Mouse (Mus musculus): ENCODE results near the gene Gfpt1. TPM values are rescaled to one million over a fixed set of nuclear protein-coding genes. Genes with fewer than 3 reads are reported as not detected.
"Not testable (repeated sequence)": the region's sequence is repeated elsewhere in the genome, so short reads cannot be mapped to it uniquely, and the experiment has no call there.

The Gfpt1 gene
- polyA plus RNA-seq, 1 experiment from 2014 or later, result 16.9 TPM

DNA sequence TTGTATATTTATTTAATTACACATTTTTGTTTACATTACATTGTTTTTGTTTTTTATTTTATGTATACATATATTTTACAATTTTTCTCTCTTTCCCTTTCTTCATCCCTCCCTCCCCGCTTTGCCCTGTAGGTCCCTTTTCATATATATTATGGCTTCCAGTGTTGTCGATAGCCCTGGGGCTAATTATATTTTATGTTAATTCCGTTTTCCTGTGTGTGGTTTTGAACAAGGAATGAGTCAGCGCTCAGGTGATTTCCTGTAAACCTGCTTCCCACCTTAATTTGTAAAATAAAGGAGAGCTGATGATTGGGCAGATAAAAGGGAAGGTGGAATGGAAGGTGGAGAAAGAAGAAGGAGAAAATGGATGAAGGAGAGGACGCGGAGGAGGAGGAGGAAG, 33.8 kb upstream of the Gfpt1 start, which contains the start of gene Nfu1:
TSS of gene Nfu1 (plus strand) at position 350 of the 400 bp plus-strand sequence.
- Histone ChIP-seq H3K27ac (ENCODE audit: low read depth, low read length) (0 out of 2 replicates have a peak within 1 kb of the TSS, but pooled peaks have one; percentile 17), H3K9ac (ENCODE audit: low read depth, low read length) (peak within 1 kb of the TSS; percentile 85), H3K36me3 (ENCODE audit: control insufficient read depth, insufficient read depth, low read length) (no peaks in the 10 kb centered on the region), H3K9me3 (ENCODE audit: control insufficient read depth, low read length) (no peaks in the 10 kb centered on the region), H3K4me3 (ENCODE audit: low read depth, low read length) (peak within 1 kb of the TSS; percentile 59), H3K4me1 (replicated peaks; ENCODE audit: control insufficient read depth, insufficient read depth, low read length) (no peaks in the 10 kb centered on the region), H3K27me3 (ENCODE audit: control insufficient read depth, insufficient read depth, low read length) (no peaks in the 10 kb centered on the region), H3K4me2 (replicated peaks; ENCODE audit: low read depth, low read length) (peak within 1 kb of the TSS; percentile 52)
- DNase-seq (ENCODE audit: low spot score), result no peak
- 82% methylated on average over 6 of the region's 6 CpGs for WGBS
- ATAC-seq (ENCODE audit: low FRiP score), result no peak

DNA sequence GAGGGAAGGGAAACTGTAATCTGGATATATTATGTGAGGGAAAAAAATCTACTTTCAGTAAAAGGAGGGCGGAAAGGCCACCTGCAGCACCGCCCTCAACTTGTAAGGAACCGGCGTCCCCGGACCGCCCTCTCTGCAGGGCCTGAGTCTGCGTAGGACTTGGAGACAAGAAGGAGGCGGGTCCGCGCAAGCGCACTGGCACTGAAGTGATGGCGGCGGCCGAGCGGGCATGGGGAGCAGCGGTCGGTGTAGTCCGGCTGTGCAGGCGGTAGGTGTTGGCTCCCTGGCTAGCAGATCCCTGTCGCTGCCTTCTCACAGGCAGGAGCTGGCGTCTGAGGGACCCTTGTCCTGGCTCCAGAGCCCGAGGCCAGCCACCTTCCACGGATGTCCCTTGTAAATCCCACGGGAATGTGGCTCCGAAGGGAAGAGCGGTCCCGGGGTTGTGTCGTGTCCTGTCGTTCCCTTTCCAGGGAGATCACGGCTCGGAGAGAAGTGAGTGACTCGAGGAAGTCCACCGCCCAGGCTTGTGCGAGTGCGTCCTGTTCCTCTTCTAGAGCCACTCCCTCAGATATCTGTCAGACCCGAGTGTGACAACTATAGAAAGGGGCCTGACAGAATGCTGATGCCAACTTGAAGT, 32.8 kb upstream of the Gfpt1 start:
- no peaks in the 10 kb centered on the region for H3K9me3 ChIP-seq (ENCODE audit: control insufficient read depth, low read length)
- H3K4me1 ChIP-seq (replicated peaks; ENCODE audit: control insufficient read depth, insufficient read depth, low read length), result no peaks in the 10 kb centered on the region
- H3K27me3 ChIP-seq (ENCODE audit: control insufficient read depth, insufficient read depth, low read length), result no peaks in the 10 kb centered on the region
- peak overlapping the region; percentile 52 for H3K4me2 ChIP-seq (replicated peaks; ENCODE audit: low read depth, low read length)
- ATAC-seq (ENCODE audit: low FRiP score) (peak; percentile 95), DNase-seq (ENCODE audit: low spot score) (peak; percentile 93)
- no peaks in the 10 kb centered on the region for H3K36me3 ChIP-seq (ENCODE audit: control insufficient read depth, insufficient read depth, low read length)
- H3K9ac ChIP-seq (ENCODE audit: low read depth, low read length), result peak overlapping the region; percentile 85
- H3K4me3 ChIP-seq (ENCODE audit: low read depth, low read length), result peak overlapping the region; percentile 59
- 0 out of 2 replicates have a peak overlapping the region, but pooled peaks have one; percentile 17 for H3K27ac ChIP-seq (ENCODE audit: low read depth, low read length)
- whole genome bisulfite sequencing, result under 1% methylated on average over 35 of the region's 36 CpGs

DNA sequence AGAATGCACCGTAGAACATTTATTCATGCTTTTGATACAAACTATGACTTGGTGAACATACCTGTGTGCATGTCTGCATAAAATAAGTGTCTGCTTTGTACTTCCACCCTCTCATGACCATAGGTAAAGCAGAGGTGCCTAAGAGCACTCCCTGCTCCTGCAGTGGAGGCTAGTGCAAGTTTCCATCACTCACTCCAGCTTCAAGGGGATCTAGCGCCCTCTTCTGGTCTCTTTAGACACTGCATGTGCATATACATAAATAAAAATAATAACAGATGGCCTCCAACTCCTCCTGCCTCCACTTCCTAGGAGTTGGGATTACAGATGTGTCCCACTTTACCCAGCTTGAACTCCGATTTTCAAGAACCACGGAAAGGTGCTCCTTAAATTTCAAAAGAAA, 25.7 kb upstream of the Gfpt1 start:
- DNase-seq (ENCODE audit: low spot score) (peak; percentile 63), ATAC-seq (ENCODE audit: low FRiP score) (no peak)
- H3K4me2 ChIP-seq (replicated peaks; ENCODE audit: low read depth, low read length), result no peak overlapping the region
- 63% methylated on average over 4 of the region's 4 CpGs for WGBS
- H3K9ac ChIP-seq (ENCODE audit: low read depth, low read length), result no peak overlapping the region
- H3K9me3 ChIP-seq (ENCODE audit: control insufficient read depth, low read length), result no peaks in the 10 kb centered on the region
- no peak overlapping the region for H3K4me3 ChIP-seq (ENCODE audit: low read depth, low read length)
- no peaks in the 10 kb centered on the region for H3K4me1 ChIP-seq (replicated peaks; ENCODE audit: control insufficient read depth, insufficient read depth, low read length)
- no peak overlapping the region for H3K27ac ChIP-seq (ENCODE audit: low read depth, low read length)
- peaks cover 10% of the 10 kb centered on the region for H3K36me3 ChIP-seq (ENCODE audit: control insufficient read depth, insufficient read depth, low read length)
- H3K27me3 ChIP-seq (ENCODE audit: control insufficient read depth, insufficient read depth, low read length), result no peaks in the 10 kb centered on the region

DNA sequence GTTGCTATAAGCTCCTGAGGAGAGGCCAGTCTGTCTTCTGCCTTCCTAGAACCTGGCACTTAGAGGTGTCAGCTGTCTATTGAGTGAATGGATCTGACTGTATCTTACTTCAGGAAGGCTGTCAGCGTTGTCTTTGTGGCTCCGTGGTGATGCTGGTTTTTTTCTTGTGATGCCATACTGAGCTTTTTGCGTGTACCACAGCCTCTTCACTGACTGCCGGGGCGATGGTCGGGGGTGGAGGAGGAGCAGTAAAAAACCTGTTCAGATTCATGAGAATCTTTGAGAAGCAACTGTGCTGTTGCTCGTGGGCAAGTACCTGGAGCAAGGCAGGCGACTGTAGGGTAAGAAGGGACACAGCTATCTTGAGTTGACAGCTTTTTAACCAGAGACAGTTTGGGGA, 23.8 kb upstream of the Gfpt1 start:
- Histone ChIP-seq H3K36me3 (ENCODE audit: control insufficient read depth, insufficient read depth, low read length) (peaks cover 10% of the 10 kb centered on the region), H3K9me3 (ENCODE audit: control insufficient read depth, low read length) (no peaks in the 10 kb centered on the region), H3K4me3 (ENCODE audit: low read depth, low read length) (no peak overlapping the region), H3K27me3 (ENCODE audit: control insufficient read depth, insufficient read depth, low read length) (no peaks in the 10 kb centered on the region), H3K9ac (ENCODE audit: low read depth, low read length) (no peak overlapping the region), H3K27ac (ENCODE audit: low read depth, low read length) (no peak overlapping the region), H3K4me2 (replicated peaks; ENCODE audit: low read depth, low read length) (no peak overlapping the region), H3K4me1 (replicated peaks; ENCODE audit: control insufficient read depth, insufficient read depth, low read length) (no peaks in the 10 kb centered on the region)
- no peak for ATAC-seq (ENCODE audit: low FRiP score)
- 92% methylated on average over 8 of the region's 8 CpGs for WGBS
- DNase-seq (ENCODE audit: low spot score), result no peak

DNA sequence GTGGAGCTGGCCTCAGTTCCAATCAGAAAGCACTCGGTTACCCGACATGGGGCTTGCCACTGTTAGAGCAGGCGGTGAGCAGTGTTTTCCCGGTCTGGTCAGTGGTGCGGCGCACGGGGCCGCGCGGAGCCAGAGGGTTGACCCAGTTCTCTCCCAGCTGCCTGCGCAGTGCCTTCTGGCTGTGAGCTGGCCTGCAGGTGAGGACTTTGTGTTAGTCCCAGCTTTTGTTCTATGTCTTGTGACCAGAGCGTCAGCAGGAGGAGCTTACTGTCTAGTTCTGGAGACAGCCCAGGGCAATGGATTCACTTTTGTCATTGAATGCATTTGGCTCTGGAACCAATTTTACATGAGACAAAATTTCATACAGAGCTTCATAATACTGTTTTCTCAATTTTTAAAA, 20.9 kb upstream of the Gfpt1 start:
- 96% methylated on average over 12 of the region's 12 CpGs for WGBS
- no peak for DNase-seq (ENCODE audit: low spot score)
- Histone ChIP-seq H3K36me3 (ENCODE audit: control insufficient read depth, insufficient read depth, low read length) (peaks cover 10% of the 10 kb centered on the region), H3K9ac (ENCODE audit: low read depth, low read length) (no peak overlapping the region), H3K4me2 (replicated peaks; ENCODE audit: low read depth, low read length) (no peak overlapping the region), H3K27me3 (ENCODE audit: control insufficient read depth, insufficient read depth, low read length) (no peaks in the 10 kb centered on the region), H3K4me1 (replicated peaks; ENCODE audit: control insufficient read depth, insufficient read depth, low read length) (no peaks in the 10 kb centered on the region), H3K27ac (ENCODE audit: low read depth, low read length) (no peak overlapping the region), H3K4me3 (ENCODE audit: low read depth, low read length) (no peak overlapping the region), H3K9me3 (ENCODE audit: control insufficient read depth, low read length) (no peaks in the 10 kb centered on the region)
- no peak for ATAC-seq (ENCODE audit: low FRiP score)

DNA sequence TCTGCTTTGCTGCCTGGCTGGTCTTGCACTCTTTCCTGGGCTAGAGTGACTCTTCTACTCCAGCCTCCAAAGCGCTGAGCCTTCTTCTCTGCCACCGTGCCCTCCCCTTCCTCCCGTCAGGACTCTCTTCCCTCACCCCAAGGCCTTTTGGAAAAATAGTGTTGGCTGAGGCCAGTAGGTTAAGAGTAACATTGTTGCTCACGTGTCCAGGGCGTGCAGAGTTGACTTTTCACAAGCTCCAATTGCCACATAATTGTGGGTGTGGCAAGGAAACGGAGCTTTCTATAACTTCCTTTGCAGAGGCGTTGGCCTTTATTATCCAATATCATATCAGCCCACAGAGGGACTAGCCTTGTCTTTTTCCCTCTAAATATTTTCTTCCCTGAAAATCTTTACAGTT, 15.7 kb upstream of the Gfpt1 start:
- Histone ChIP-seq H3K9me3 (ENCODE audit: control insufficient read depth, low read length) (no peaks in the 10 kb centered on the region), H3K4me3 (ENCODE audit: low read depth, low read length) (no peak overlapping the region), H3K27me3 (ENCODE audit: control insufficient read depth, insufficient read depth, low read length) (no peaks in the 10 kb centered on the region), H3K27ac (ENCODE audit: low read depth, low read length) (no peak overlapping the region), H3K4me2 (replicated peaks; ENCODE audit: low read depth, low read length) (no peak overlapping the region), H3K9ac (ENCODE audit: low read depth, low read length) (no peak overlapping the region), H3K36me3 (ENCODE audit: control insufficient read depth, insufficient read depth, low read length) (no peaks in the 10 kb centered on the region), H3K4me1 (replicated peaks; ENCODE audit: control insufficient read depth, insufficient read depth, low read length) (no peaks in the 10 kb centered on the region)
- WGBS, result 87% methylated on average over 7 of the region's 7 CpGs
- ATAC-seq (ENCODE audit: low FRiP score) (no peak), DNase-seq (ENCODE audit: low spot score) (no peak)

DNA sequence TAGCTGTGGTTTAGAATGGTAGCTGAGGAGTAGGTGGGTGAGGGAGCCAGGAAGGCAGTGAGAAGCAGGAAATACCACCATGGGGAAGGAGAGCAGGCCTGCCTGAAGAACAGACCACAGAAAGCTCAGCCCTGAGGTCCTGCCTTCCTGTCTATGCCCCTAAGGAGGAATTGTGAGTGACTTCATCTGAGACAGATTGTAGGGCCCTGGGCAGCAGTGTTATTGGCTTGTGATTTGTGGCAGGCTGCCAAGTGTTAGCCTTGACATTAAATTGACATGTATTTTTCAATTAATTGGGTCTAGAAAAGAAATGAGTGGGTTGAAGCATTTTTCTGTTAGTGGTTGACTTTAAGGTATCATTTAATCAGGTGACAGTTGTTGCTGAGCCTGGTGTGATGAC, 13.8 kb upstream of the Gfpt1 start:
- Histone ChIP-seq H3K27ac (ENCODE audit: low read depth, low read length) (no peak overlapping the region), H3K4me1 (replicated peaks; ENCODE audit: control insufficient read depth, insufficient read depth, low read length) (no peaks in the 10 kb centered on the region), H3K36me3 (ENCODE audit: control insufficient read depth, insufficient read depth, low read length) (no peaks in the 10 kb centered on the region), H3K9me3 (ENCODE audit: control insufficient read depth, low read length) (no peaks in the 10 kb centered on the region), H3K27me3 (ENCODE audit: control insufficient read depth, insufficient read depth, low read length) (no peaks in the 10 kb centered on the region), H3K4me2 (replicated peaks; ENCODE audit: low read depth, low read length) (no peak overlapping the region), H3K4me3 (ENCODE audit: low read depth, low read length) (no peak overlapping the region), H3K9ac (ENCODE audit: low read depth, low read length) (no peak overlapping the region)
- no peak for ATAC-seq (ENCODE audit: low FRiP score)
- no peak for DNase-seq (ENCODE audit: low spot score)

DNA sequence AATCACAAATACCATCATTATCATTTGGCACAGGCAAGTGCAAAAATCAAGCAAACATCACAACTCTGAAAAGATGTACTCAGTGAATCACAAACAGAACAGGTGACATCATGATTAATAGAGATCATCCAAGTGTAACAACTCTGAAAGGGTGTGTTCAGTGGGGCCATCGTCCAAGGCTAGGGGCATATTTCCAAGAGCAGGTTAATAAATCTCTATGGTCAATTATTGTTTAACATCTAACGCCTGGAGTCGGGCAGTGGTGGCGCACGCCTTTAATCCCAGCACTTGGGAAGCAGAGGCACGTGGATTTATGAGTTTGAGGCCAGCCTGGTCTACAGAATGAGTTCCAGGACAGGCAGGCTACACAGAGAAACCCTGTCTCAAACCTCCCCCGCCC, 11.3 kb upstream of the Gfpt1 start:
- not testable (repeated sequence) for H3K9me3 ChIP-seq (ENCODE audit: control insufficient read depth, low read length); H3K4me1 ChIP-seq (replicated peaks; ENCODE audit: control insufficient read depth, insufficient read depth, low read length); H3K9ac ChIP-seq (ENCODE audit: low read depth, low read length); ATAC-seq (ENCODE audit: low FRiP score); DNase-seq (ENCODE audit: low spot score); H3K4me3 ChIP-seq (ENCODE audit: low read depth, low read length); H3K27me3 ChIP-seq (ENCODE audit: control insufficient read depth, insufficient read depth, low read length); H3K36me3 ChIP-seq (ENCODE audit: control insufficient read depth, insufficient read depth, low read length); H3K4me2 ChIP-seq (replicated peaks; ENCODE audit: low read depth, low read length); H3K27ac ChIP-seq (ENCODE audit: low read depth, low read length)
- WGBS, result 90% methylated on average over 7 of the region's 7 CpGs

DNA sequence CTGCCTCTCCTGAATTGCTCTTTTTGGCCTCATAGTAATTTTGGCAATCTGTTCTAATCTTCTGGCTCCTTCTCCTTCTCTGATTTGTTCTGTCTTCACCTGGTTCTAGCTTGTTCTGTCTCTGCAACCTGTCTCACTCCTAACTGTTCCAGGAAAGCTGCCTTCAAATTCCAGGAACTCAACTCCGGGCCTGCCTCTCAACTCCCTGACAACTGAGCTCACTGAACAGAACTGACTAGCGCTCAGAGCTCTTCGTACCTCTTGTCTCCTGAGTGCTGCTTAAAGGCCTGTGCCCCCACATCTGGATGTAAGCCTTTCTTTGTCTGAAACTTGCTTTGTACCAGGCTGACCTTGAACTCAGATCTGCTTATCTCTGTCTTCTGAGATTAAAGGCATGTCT, 10.2 kb upstream of the Gfpt1 start:
- no peaks in the 10 kb centered on the region for H3K4me1 ChIP-seq (replicated peaks; ENCODE audit: control insufficient read depth, insufficient read depth, low read length)
- ATAC-seq (ENCODE audit: low FRiP score) (no peak), DNase-seq (ENCODE audit: low spot score) (no peak)
- no peak overlapping the region for H3K4me3 ChIP-seq (ENCODE audit: low read depth, low read length)
- no peak overlapping the region for H3K4me2 ChIP-seq (replicated peaks; ENCODE audit: low read depth, low read length)
- H3K36me3 ChIP-seq (ENCODE audit: control insufficient read depth, insufficient read depth, low read length), result no peaks in the 10 kb centered on the region
- 94% methylated on average over 3 of the region's 3 CpGs for WGBS
- no peaks in the 10 kb centered on the region for H3K9me3 ChIP-seq (ENCODE audit: control insufficient read depth, low read length)
- H3K27me3 ChIP-seq (ENCODE audit: control insufficient read depth, insufficient read depth, low read length), result no peaks in the 10 kb centered on the region
- H3K9ac ChIP-seq (ENCODE audit: low read depth, low read length), result no peak overlapping the region
- H3K27ac ChIP-seq (ENCODE audit: low read depth, low read length), result no peak overlapping the region

All from hindbrain, embryonic 11.5 days (tissue).